Mouse (Mus musculus) forebrain, embryonic 10.5 days (tissue): ENCODE results near the gene Speer4d. TPM values are rescaled to one million over a fixed set of nuclear protein-coding genes. Genes with fewer than 3 reads are reported as not detected.
A peak's percentile ranks its signal among the peaks of the same experiment; 100 is the strongest.
"Not testable (repeated sequence)": the region's sequence is repeated elsewhere in the genome, so short reads cannot be mapped to it uniquely, and the experiment has no call there.

Experiments used
- DNase-seq: peaks from one replicate; pipeline ENCODE4 v3.0.0-alpha.2; 2017; ENCODE audit warnings: low spot score; ENCODE audit errors: extremely low spot score
- H3K27ac ChIP-seq: fragments of 300-500 bp; sonication (generic); 2 replicates; pipeline ENCODE4 v1.5.1; 2016; ENCODE audit warnings: mild to moderate bottlenecking
- H3K27me3 ChIP-seq: fragments of 300-500 bp; sonication (generic); 2 replicates; pipeline ENCODE4 v1.6.1; 2016; ENCODE audit warnings: mild to moderate bottlenecking; ENCODE audit not compliant: poor library complexity, severe bottlenecking
- H3K36me3 ChIP-seq: fragments of 300-500 bp; sonication (generic); replicated peaks from 2 replicates; pipeline ENCODE4 v1.6.1; 2016; ENCODE audit warnings: mild to moderate bottlenecking, moderate library complexity
- H3K4me1 ChIP-seq: fragments of 300-500 bp; sonication (generic); 2 replicates; pipeline ENCODE4 v1.6.1; 2016
- H3K4me3 ChIP-seq: fragments of 300-500 bp; sonication (generic); 2 replicates; pipeline ENCODE4 v1.5.1; 2016; ENCODE audit warnings: mild to moderate bottlenecking, moderate library complexity
- H3K9me3 ChIP-seq: fragments of 300-500 bp; sonication (generic); 2 replicates; pipeline ENCODE4 v1.6.1; 2016; ENCODE audit warnings: mild to moderate bottlenecking, moderate library complexity
- WGBS: fragments of 180-500 bp; shearing (Covaris S2); methylation state at CpG from one replicate; pipeline ENCODE4 v1.1.7; 2016; 5-methylcytosine and 5-hydroxymethylcytosine counted together
- polyA plus RNA-seq: library from polyadenylated mRNA; unstranded; fragments of >200 nt; fragmentation: Nextera tagmentation; extraction: Ambion mirVana; gene quantifications from 2 replicates; pipeline ENCODE4 v1.2.1, GENCODE M21; 2016

Speer4d gene
- polyA plus RNA-seq, 1 experiment from 2014 or later = not detected

DNA sequence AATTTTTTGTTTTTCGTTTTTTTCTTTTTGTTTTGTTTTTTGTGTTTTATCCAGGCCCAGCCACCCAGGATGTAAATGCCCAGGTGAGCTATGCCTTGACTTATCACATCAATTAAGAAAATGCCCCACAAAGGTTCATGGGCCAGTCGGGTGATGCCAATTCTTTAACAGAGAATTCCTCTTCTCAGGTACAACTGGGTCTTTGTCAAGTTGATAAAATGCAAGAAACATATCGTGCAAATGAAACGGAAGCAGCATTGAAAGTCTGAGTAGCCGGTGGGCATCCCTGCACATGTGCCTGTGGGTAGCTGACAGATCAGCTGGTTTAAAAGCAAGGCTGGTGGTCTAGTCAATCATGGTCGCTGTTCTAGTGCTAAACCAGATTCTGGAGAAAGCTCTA, 12.2 kb upstream of the Speer4d start:
- WGBS = 66% methylated on average over 6 of the region's 6 CpGs
- peaks cover 42% of the 10 kb centered on the region for H3K9me3 ChIP-seq
- H3K36me3 ChIP-seq, H3K27me3 ChIP-seq, H3K4me3 ChIP-seq, H3K27ac ChIP-seq, H3K4me1 ChIP-seq, DNase-seq: not testable (repeated sequence)

DNA sequence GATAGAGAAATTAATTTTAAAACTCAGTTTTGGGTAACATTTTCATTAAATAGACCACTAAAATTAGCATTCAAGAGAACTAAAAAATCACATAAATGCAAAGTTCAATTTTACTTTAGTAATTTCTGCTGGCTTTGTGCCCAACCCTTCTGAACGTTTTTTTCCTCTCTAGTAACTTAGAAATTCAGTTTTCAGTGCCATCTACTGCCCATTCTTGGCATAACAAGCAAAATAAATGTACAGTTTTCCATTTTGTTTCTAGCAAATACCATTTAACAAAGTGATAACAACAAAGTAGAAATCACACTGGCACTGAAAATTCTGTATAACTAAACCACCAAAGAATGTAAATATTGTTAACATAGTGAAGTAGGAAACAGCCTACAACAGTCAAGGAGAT, 8.2 kb upstream of the Speer4d start:
- not testable (repeated sequence) for H3K36me3 ChIP-seq, H3K27ac ChIP-seq, H3K4me3 ChIP-seq, H3K4me1 ChIP-seq, H3K27me3 ChIP-seq, DNase-seq
- 14% methylated on average over 1 of the region's 1 CpGs for WGBS
- H3K9me3 ChIP-seq = peaks cover 27% of the 10 kb centered on the region

GRCm38 (mm10) chr5:15616195-15616594, 2.7 kb upstream of the Speer4d start:
- H3K27ac ChIP-seq, DNase-seq, H3K27me3 ChIP-seq, H3K4me3 ChIP-seq, H3K36me3 ChIP-seq, H3K4me1 ChIP-seq: not testable (repeated sequence)
- 83% methylated on average over 3 of the region's 3 CpGs for WGBS
- H3K9me3 ChIP-seq = peaks cover 28% of the 10 kb centered on the region

DNA sequence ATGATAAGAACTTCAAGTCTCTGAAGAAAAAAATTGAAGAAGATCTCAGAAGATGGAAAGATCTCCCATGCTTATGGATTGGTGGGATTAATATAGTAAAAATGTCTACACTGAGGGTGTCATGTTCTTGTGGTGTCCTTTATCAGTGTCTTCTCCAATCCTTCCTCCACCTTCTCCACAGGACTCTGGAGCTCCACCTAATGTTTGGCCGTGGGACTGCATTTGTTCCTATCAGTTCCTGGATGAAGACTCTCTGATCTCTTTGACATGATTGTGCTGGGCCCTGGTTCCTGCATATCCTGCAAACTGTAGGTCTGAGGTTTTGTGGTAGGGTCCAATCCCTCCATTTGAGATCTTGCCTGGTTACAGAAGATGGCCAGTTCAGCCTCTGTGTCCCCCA, 9.3 kb downstream of the Speer4d start:
- H3K27me3 ChIP-seq, H3K4me3 ChIP-seq, H3K4me1 ChIP-seq, DNase-seq, H3K36me3 ChIP-seq, H3K27ac ChIP-seq: not testable (repeated sequence)
- peaks cover 18% of the 10 kb centered on the region; the same call in 1 of the 2 replicates for H3K9me3 ChIP-seq
- WGBS = 20% methylated on average over 1 of the region's 1 CpGs

DNA sequence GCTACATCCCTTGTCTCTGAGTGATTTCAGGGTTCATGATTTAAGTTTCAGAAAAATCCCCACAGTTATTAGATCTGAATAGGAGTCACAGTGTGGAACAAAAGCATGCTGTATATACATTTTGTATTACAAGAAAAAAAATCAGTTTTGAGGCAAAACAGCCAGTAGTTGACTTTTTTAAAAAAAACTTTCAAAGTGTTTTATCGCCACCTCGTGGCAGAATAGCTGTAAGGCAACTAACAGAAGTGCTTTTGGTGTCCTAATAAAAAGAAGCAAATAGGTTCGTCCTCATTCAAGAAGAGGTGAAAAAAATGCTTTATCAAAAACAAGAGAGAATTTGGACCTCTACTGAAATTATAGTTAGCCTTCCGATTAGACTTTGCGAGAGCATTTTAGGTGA, 11.2 kb downstream of the Speer4d start:
- H3K4me3 ChIP-seq, H3K36me3 ChIP-seq, H3K4me1 ChIP-seq, H3K27me3 ChIP-seq, DNase-seq, H3K27ac ChIP-seq: not testable (repeated sequence)
- H3K9me3 ChIP-seq = peaks cover 21% of the 10 kb centered on the region; the same call in 1 of the 2 replicates
- WGBS = 34% methylated on average over 5 of the region's 5 CpGs

GRCm38 (mm10) chr5:15637637-15638036, 18.8 kb downstream of the Speer4d start:
- peaks cover 23% of the 10 kb centered on the region for H3K9me3 ChIP-seq
- DNase-seq, H3K27ac ChIP-seq, H3K4me3 ChIP-seq, H3K27me3 ChIP-seq, H3K4me1 ChIP-seq, H3K36me3 ChIP-seq: not testable (repeated sequence)
- 69% methylated on average over 2 of the region's 2 CpGs for WGBS

- WGBS = 33% methylated on average over 6 of the region's 6 CpGs
- not testable (repeated sequence) for DNase-seq
- H3K9me3 ChIP-seq = peaks cover 11% of the 10 kb centered on the region; the same call in 1 of the 2 replicates
These were observed 26.8 kb downstream of the Speer4d start for GRCm38 (mm10) chr5:15645707-15646106.

GRCm38 (mm10) chr5:15652334-15652733, 33.5 kb downstream of the Speer4d start:
- not testable (repeated sequence) for DNase-seq, H3K27ac ChIP-seq, H3K4me1 ChIP-seq, H3K27me3 ChIP-seq, H3K4me3 ChIP-seq, H3K36me3 ChIP-seq
- H3K9me3 ChIP-seq = peaks cover 16% of the 10 kb centered on the region
- WGBS = 83% methylated on average over 2 of the region's 2 CpGs

More at GRCm38 (mm10) chr5:15645707-15646106, 26.8 kb downstream of the Speer4d start:
- H3K4me3 ChIP-seq, H3K36me3 ChIP-seq, H3K4me1 ChIP-seq, H3K27me3 ChIP-seq, H3K27ac ChIP-seq: not testable (repeated sequence)

DNA sequence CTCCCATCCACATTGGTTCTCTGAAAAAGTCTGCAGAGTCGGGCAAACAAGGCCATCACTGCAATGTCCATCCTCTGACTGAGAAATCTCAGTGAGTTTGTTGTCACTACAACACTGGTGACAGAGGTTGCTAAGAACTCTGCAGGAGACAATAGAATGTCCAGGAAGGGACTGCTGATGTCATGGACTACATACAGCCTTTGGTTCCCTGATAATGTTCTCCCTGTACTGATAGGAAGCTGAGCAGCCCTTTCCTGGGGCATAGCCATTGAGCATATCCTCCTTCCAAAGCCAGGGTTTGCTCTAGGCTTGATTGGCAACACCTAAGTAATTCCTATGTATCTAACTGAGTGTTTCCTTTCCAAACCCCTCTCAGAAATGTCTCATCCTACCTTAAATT, 38.1 kb downstream of the Speer4d start, which contains the start of gene 4930572O03Rik:
Gene 4930572O03Rik, minus strand, starts transcription at position 101 of the 400 bp plus-strand sequence.
- WGBS = 75% methylated on average over 1 of the region's 1 CpGs
- not testable (repeated sequence) for H3K4me1 ChIP-seq, H3K27me3 ChIP-seq, H3K27ac ChIP-seq, DNase-seq, H3K36me3 ChIP-seq, H3K4me3 ChIP-seq
- peaks cover 24% of the 10 kb centered on the region for H3K9me3 ChIP-seq

- not testable (repeated sequence) for DNase-seq, H3K9me3 ChIP-seq
- WGBS = 76% methylated on average over 7 of the region's 7 CpGs
These were observed 45.0 kb downstream of the Speer4d start for GRCm38 (mm10) chr5:15663847-15664246.

GRCm38 (mm10) chr5:15670789-15671188, 51.9 kb downstream of the Speer4d start:
- peak; percentile 13 for DNase-seq
- 84% methylated on average over 9 of the region's 18 CpGs for WGBS
- H3K27ac ChIP-seq, H3K4me3 ChIP-seq, H3K27me3 ChIP-seq, H3K4me1 ChIP-seq, H3K36me3 ChIP-seq: not testable (repeated sequence)
- H3K9me3 ChIP-seq = peaks cover 22% of the 10 kb centered on the region

More at GRCm38 (mm10) chr5:15663847-15664246, 45.0 kb downstream of the Speer4d start:
- H3K4me3 ChIP-seq, H3K27me3 ChIP-seq, H3K36me3 ChIP-seq, H3K27ac ChIP-seq, H3K4me1 ChIP-seq: not testable (repeated sequence)

Other genes starting within 250 kb of the Speer4d start
- not detected in 2 replicates for gene Gm21149, start 142.5 kb upstream of the Speer4d start, polyA plus RNA-seq
- gene Gm21190, start 89.8 kb upstream of the Speer4d start, polyA plus RNA-seq = not detected in 2 replicates
- gene Gm21083, start 41.7 kb upstream of the Speer4d start, polyA plus RNA-seq = not detected in 2 replicates
- gene 4930572O03Rik, start 38.0 kb downstream of the Speer4d start, polyA plus RNA-seq = not detected in 2 replicates
- not detected in 2 replicates for gene Speer4c, start 95.2 kb downstream of the Speer4d start, polyA plus RNA-seq